In the genomic region with DNA sequence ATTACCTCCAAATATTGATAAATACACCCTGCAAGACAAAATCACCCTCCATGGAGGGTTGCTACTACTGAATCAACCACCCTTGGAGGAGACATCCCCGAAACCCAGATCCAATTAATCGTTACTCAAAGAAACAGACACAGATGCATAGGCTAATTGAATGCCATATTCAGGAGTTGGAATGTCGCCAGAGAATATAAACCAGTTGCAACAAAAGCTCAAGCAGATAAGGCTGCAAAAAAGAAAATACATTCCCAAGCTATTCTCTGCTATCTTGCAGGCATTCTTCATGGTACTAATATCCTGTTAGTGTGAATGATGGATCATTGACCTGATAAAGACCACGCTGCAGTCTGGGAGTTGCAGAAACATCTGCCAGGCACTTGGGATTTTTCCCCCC, we compare ENCODE assay signal across 24 mouse cellular contexts.
DNase-seq lines count a peak whose midpoint lies in the region; ATAC-seq and TF ChIP-seq lines count a peak whose summit lies in the region.
"Had no signal": no experiment of that assay in that cellular context is flagged by ENCODE, and none has a peak within 500 bp of the region (broad histone marks: within the 10 kb centered on the region; RNA-seq: fewer than 3 reads in every experiment).

No protein-coding gene starts in this region.

- no peak overlapping the region for H3K4me3 ChIP-seq in hindbrain, postnatal 0 days (ENCODE audit: low read length)
- no peak overlapping the region for H3K4me3 ChIP-seq in hindbrain, embryonic 16.5 days (ENCODE audit: low read length)
- H3K4me3 ChIP-seq in midbrain, embryonic 14.5 days (replicated peaks; ENCODE audit: low read depth, low read length) = no peak overlapping the region
- H3K4me3 ChIP-seq in midbrain, embryonic 10.5 days = no peak overlapping the region
- H3K4me3 ChIP-seq: embryonic facial prominence, embryonic 13.5 days; embryonic facial prominence, embryonic 15.5 days; erythroblast, embryonic 14.5 days; forebrain, embryonic 10.5 days; forebrain, embryonic 12.5 days had no signal

- no peaks in the 10 kb centered on the region; the same call in 1 of the 2 replicates for H3K4me1 ChIP-seq in hindbrain, postnatal 0 days (ENCODE audit: insufficient read depth, low read length)
- H3K4me1 ChIP-seq in hindbrain, embryonic 16.5 days (ENCODE audit: control insufficient read depth, insufficient read depth, low read depth, low read length) = peaks cover 7% of the 10 kb centered on the region
- H3K4me1 ChIP-seq in midbrain, embryonic 14.5 days (ENCODE audit: control insufficient read depth, insufficient read depth, low read length) = peaks cover 13% of the 10 kb centered on the region
- H3K4me1 ChIP-seq in midbrain, embryonic 10.5 days = peaks cover 24% of the 10 kb centered on the region

- H3K9me3 ChIP-seq in hindbrain, postnatal 0 days (ENCODE audit: low read length) = no peaks in the 10 kb centered on the region
- no peaks in the 10 kb centered on the region for H3K9me3 ChIP-seq in hindbrain, embryonic 16.5 days (ENCODE audit: control insufficient read depth, low read length)
- H3K9me3 ChIP-seq in midbrain, embryonic 14.5 days (ENCODE audit: control insufficient read depth, low read length) = no peaks in the 10 kb centered on the region
- H3K9me3 ChIP-seq in midbrain, embryonic 10.5 days (replicated peaks) = no peaks in the 10 kb centered on the region
- H3K9me3 ChIP-seq: embryonic facial prominence, embryonic 13.5 days; embryonic facial prominence, embryonic 15.5 days; forebrain, embryonic 10.5 days; forebrain, embryonic 12.5 days had no signal

- peak; percentile 31 for DNase-seq in hindbrain, postnatal 0 days (ENCODE audit: low spot score)
- DNase-seq in midbrain, embryonic 14.5 days = peak; percentile 62
- no peak for DNase-seq in midbrain, embryonic 10.5 days (ENCODE audit: low spot score)
- peak; percentile 68 for DNase-seq in brain, embryonic 14.5 days (ENCODE audit: low read depth)
- no peak for DNase-seq in gastrocnemius, postnatal 36 days
- DNase-seq: adrenal gland, adult 8-10 months; adrenal gland, postnatal 14 days; adrenal gland, postnatal 36 days; cerebellum, adult 11 months; cerebellum, adult 18-20 months; cerebellum, adult 8-10 months; cerebellum, adult 9-11 months; cerebellum, postnatal 14 days; cerebellum, postnatal 36 days; embryo, embryonic 11 days had no signal

- no peak for TF ChIP-seq CTCF in hindbrain, postnatal 0 days (IDR thresholded peaks at IDR 0.05; ENCODE audit: low read depth)
- no peak for TF ChIP-seq CTCF in brain, embryonic 14.5 days (IDR thresholded peaks at IDR 0.05; ENCODE audit: borderline replicate concordance, extremely low read depth, insufficient read depth, insufficient read length)

- H3K4me2 ChIP-seq in hindbrain, postnatal 0 days (ENCODE audit: low read depth, low read length) = no peak overlapping the region
- no peak overlapping the region for H3K4me2 ChIP-seq in hindbrain, embryonic 16.5 days (ENCODE audit: low read length)
- no peak overlapping the region for H3K4me2 ChIP-seq in midbrain, embryonic 14.5 days (ENCODE audit: low read length)
- H3K4me2 ChIP-seq: embryonic facial prominence, embryonic 13.5 days; embryonic facial prominence, embryonic 15.5 days; forebrain, embryonic 12.5 days had no signal

- ATAC-seq in hindbrain, postnatal 0 days = no peak
- ATAC-seq in hindbrain, embryonic 16.5 days = no peak
- no peak for ATAC-seq in midbrain, embryonic 14.5 days (ENCODE audit: low FRiP score, low TSS enrichment)
- ATAC-seq: activated CD4-positive, CD25-positive, alpha-beta regulatory T cell, adult 4 months; forebrain, embryonic 16.5 days; Patski had no signal

- no peaks in the 10 kb centered on the region for H3K27me3 ChIP-seq in hindbrain, postnatal 0 days (ENCODE audit: insufficient read depth, low read length)
- H3K27me3 ChIP-seq in hindbrain, embryonic 16.5 days (replicated peaks; ENCODE audit: control insufficient read depth, insufficient read depth, low read length) = peaks cover 2% of the 10 kb centered on the region; the same call in 1 of the 2 replicates
- H3K27me3 ChIP-seq in midbrain, embryonic 14.5 days (ENCODE audit: control insufficient read depth, insufficient read depth, low read length) = no peaks in the 10 kb centered on the region; the same call in 1 of the 2 replicates
- H3K27me3 ChIP-seq in midbrain, embryonic 10.5 days (ENCODE audit: low read depth, poor library complexity, severe bottlenecking) = no peaks in the 10 kb centered on the region
- H3K27me3 ChIP-seq: embryonic facial prominence, embryonic 13.5 days; forebrain, embryonic 12.5 days had no signal

- TF ChIP-seq POLR2A in brain, embryonic 14.5 days (IDR thresholded peaks at IDR 0.05; ENCODE audit: borderline replicate concordance, extremely low read depth, insufficient read depth, insufficient read length, poor library complexity, severe bottlenecking) = no peak

- no peak overlapping the region for H3K27ac ChIP-seq in hindbrain, postnatal 0 days
- H3K27ac ChIP-seq in hindbrain, embryonic 16.5 days (ENCODE audit: low read depth, low read length) = no peak overlapping the region
- 0 out of 2 replicates have a peak overlapping the region, but pooled peaks have one; percentile 21 for H3K27ac ChIP-seq in midbrain, embryonic 14.5 days (replicated peaks; ENCODE audit: low read depth, low read length)
- no peak overlapping the region for H3K27ac ChIP-seq in midbrain, embryonic 10.5 days (replicated peaks)
- H3K27ac ChIP-seq: embryonic facial prominence, embryonic 13.5 days; embryonic facial prominence, embryonic 15.5 days; forebrain, embryonic 10.5 days; forebrain, embryonic 12.5 days had no signal

- 48% methylated on average over 4 of the region's 4 CpGs for WGBS in hindbrain, postnatal 0 days
- 52% methylated on average over 4 of the region's 4 CpGs for WGBS in hindbrain, embryonic 16.5 days
- WGBS in midbrain, embryonic 14.5 days = 41% methylated on average over 4 of the region's 4 CpGs
- 88% methylated on average over 4 of the region's 4 CpGs for WGBS in midbrain, embryonic 10.5 days

- H3K9ac ChIP-seq in hindbrain, postnatal 0 days (replicated peaks; ENCODE audit: low read length) = no peak overlapping the region
- no peak overlapping the region for H3K9ac ChIP-seq in hindbrain, embryonic 16.5 days (ENCODE audit: low read depth, low read length)
- H3K9ac ChIP-seq in midbrain, embryonic 14.5 days (replicated peaks; ENCODE audit: low read length) = no peak overlapping the region
- H3K9ac ChIP-seq: embryonic facial prominence, embryonic 13.5 days; embryonic facial prominence, embryonic 15.5 days; forebrain, embryonic 12.5 days had no signal

- H3K36me3 ChIP-seq in hindbrain, postnatal 0 days (ENCODE audit: insufficient read depth, low read length) = no peaks in the 10 kb centered on the region
- H3K36me3 ChIP-seq in hindbrain, embryonic 16.5 days (ENCODE audit: control insufficient read depth, insufficient read depth, low read length) = no peaks in the 10 kb centered on the region
- no peaks in the 10 kb centered on the region for H3K36me3 ChIP-seq in midbrain, embryonic 14.5 days (ENCODE audit: control insufficient read depth, insufficient read depth, low read length)
- H3K36me3 ChIP-seq in midbrain, embryonic 10.5 days = no peaks in the 10 kb centered on the region
- H3K36me3 ChIP-seq: embryonic facial prominence, embryonic 13.5 days; embryonic facial prominence, embryonic 15.5 days; forebrain, embryonic 10.5 days; forebrain, embryonic 12.5 days had no signal

- intact Hi-C loops in gastrocnemius, postnatal 36 days (cut with DNase I) = no loop called here

Comparison
In these comparisons a context has a peak if more than half of its experiments do, and no peak if none do; other contexts are left out.
1. DNase-seq: peak in hindbrain, postnatal 0 days (single experiment), midbrain, embryonic 14.5 days (single experiment) and brain, embryonic 14.5 days (single experiment); none in midbrain, embryonic 10.5 days (single experiment) and gastrocnemius, postnatal 36 days (0 of 2).